Mouse (Mus musculus): ENCODE data around the gene Sh3bgrl.

The Sh3bgrl gene

GRCm38 (mm10) chrX:109133500-109133899 is 38.3 kb downstream of the Sh3bgrl start:
- DNase-seq, result no peak

GRCm38 (mm10) chrX:109136306-109136705 is 41.1 kb downstream of the Sh3bgrl start:
- no peak for DNase-seq

GRCm38 (mm10) chrX:109136820-109137219 is 41.7 kb downstream of the Sh3bgrl start:
- DNase-seq, result no peak

- no peak for DNase-seq
These were observed 42.1 kb downstream of the Sh3bgrl start for GRCm38 (mm10) chrX:109137295-109137694.

- no peak for DNase-seq
These were observed 46.2 kb downstream of the Sh3bgrl start for GRCm38 (mm10) chrX:109141337-109141870.

GRCm38 (mm10) chrX:109142281-109142680 is 47.1 kb downstream of the Sh3bgrl start:
- no peak for DNase-seq

- no peak for DNase-seq
These were observed 50.6 kb downstream of the Sh3bgrl start for GRCm38 (mm10) chrX:109145779-109146178.

GRCm38 (mm10) chrX:109147108-109147507 is 51.9 kb downstream of the Sh3bgrl start:
- DNase-seq, result no peak

- no peak for DNase-seq
These were observed 56.1 kb downstream of the Sh3bgrl start for GRCm38 (mm10) chrX:109151228-109151627.

GRCm38 (mm10) chrX:109160326-109160725 is 65.2 kb downstream of the Sh3bgrl start:
- no peak for DNase-seq

GRCm38 (mm10) chrX:109160901-109161300 is 65.7 kb downstream of the Sh3bgrl start:
- DNase-seq, result no peak

- DNase-seq, result no peak
These were observed 79.9 kb downstream of the Sh3bgrl start for GRCm38 (mm10) chrX:109175038-109175437.

- no peak for DNase-seq
These were observed 80.3 kb downstream of the Sh3bgrl start for GRCm38 (mm10) chrX:109175470-109175869.

GRCm38 (mm10) chrX:109184706-109185478 is 89.7 kb downstream of the Sh3bgrl start:
- DNase-seq, result no peak

GRCm38 (mm10) chrX:109189607-109190006 is 94.4 kb downstream of the Sh3bgrl start:
- no peak for DNase-seq

- DNase-seq, result no peak
These were observed 95.8 kb downstream of the Sh3bgrl start for GRCm38 (mm10) chrX:109190969-109191368.

- DNase-seq, result no peak
These were observed 96.3 kb downstream of the Sh3bgrl start for GRCm38 (mm10) chrX:109191436-109191835.

GRCm38 (mm10) chrX:109196468-109196867 is 101.3 kb downstream of the Sh3bgrl start, which contains the start of gene Gm6377:
Gene Gm6377 (plus strand): TSS chrX:109196756.
- no peak for DNase-seq

- no peak for DNase-seq
These were observed 112.7 kb downstream of the Sh3bgrl start for GRCm38 (mm10) chrX:109207843-109208242.

- no peak for DNase-seq
These were observed 133.6 kb downstream of the Sh3bgrl start for GRCm38 (mm10) chrX:109228720-109229119.

GRCm38 (mm10) chrX:109235383-109236036 is 140.3 kb downstream of the Sh3bgrl start:
- no peak for DNase-seq

- DNase-seq, result no peak
These were observed 143.0 kb downstream of the Sh3bgrl start for GRCm38 (mm10) chrX:109238163-109238562.
